Mouse (Mus musculus) heart, adult 2 months (tissue): ENCODE measurements around the gene Mfsd5.
A peak's percentile ranks its signal among the peaks of the same experiment; 100 is the strongest.

Experiments used
- CTCF ChIP-seq: fragments of 200-600 bp; IDR thresholded peaks from 2 replicates; pipeline ENCODE4 v1.8.1; 2022; ENCODE audit warnings: antibody characterized with exemption, mild to moderate bottlenecking, moderate library complexity
- EP300 ChIP-seq: fragments of 200-500 bp; IDR thresholded peaks from 2 replicates; pipeline ENCODE4 v1.6.1; 2011; ENCODE audit warnings: low read depth, low read length, control low read depth; ENCODE audit not compliant: insufficient read depth
- POLR2A ChIP-seq: fragments of 200-500 bp; IDR thresholded peaks from 2 replicates; pipeline ENCODE4 v1.6.1; 2011; ENCODE audit warnings: mild to moderate bottlenecking, low read depth, low read length, control low read depth; ENCODE audit not compliant: insufficient read depth

GRCm38 (mm10) chr15:102258076-102258470 lies 21.2 kb upstream of the Mfsd5 start:
- TF ChIP-seq CTCF, result no peak
- peak; percentile 64 for TF ChIP-seq POLR2A
- TF ChIP-seq EP300, result no peak
